Mouse (Mus musculus) forebrain, embryonic 16.5 days (tissue): ENCODE data around the gene Plxnb1. TPM values are rescaled to one million over a fixed set of nuclear protein-coding genes. Genes with fewer than 3 reads are reported as not detected.

Experiments
- ATAC-seq: fragments of 200-750 bp; cut with Nextera tagmentation; 2 replicates; pipeline ENCODE4 v1.8.0; 2017; ENCODE audit warnings: mild to moderate bottlenecking, moderate library complexity
- H3K27ac ChIP-seq: fragments of 300-500 bp; sonication (generic); 2 replicates; pipeline ENCODE4 v1.5.1; 2014; ENCODE audit warnings: low read length, control low read depth
- H3K27me3 ChIP-seq: fragments of 300-500 bp; sonication (generic); replicated peaks from 2 replicates; pipeline ENCODE4 v1.6.1; 2014; ENCODE audit warnings: low read length; ENCODE audit not compliant: control insufficient read depth, insufficient read depth
- H3K36me3 ChIP-seq: fragments of 300-500 bp; sonication (generic); 2 replicates; pipeline ENCODE4 v1.6.1; 2014; ENCODE audit not compliant: control insufficient read depth, insufficient read depth
- H3K4me1 ChIP-seq: fragments of 300-500 bp; sonication (generic); replicated peaks from 2 replicates; pipeline ENCODE4 v1.6.1; 2014; ENCODE audit warnings: low read length; ENCODE audit not compliant: control insufficient read depth, insufficient read depth
- H3K4me2 ChIP-seq: fragments of 300-500 bp; sonication (generic); 2 replicates; pipeline ENCODE4 v1.6.1; 2014; ENCODE audit warnings: mild to moderate bottlenecking, low read length, control low read depth
- H3K4me3 ChIP-seq: fragments of 300-500 bp; sonication (generic); replicated peaks from 2 replicates; pipeline ENCODE4 v1.5.1; 2014; ENCODE audit warnings: mild to moderate bottlenecking, low read length, control low read depth
- H3K9ac ChIP-seq: fragments of 300-500 bp; sonication (generic); replicated peaks from 2 replicates; pipeline ENCODE4 v1.6.1; 2014; ENCODE audit warnings: low read depth, low read length, control low read depth
- H3K9me3 ChIP-seq: fragments of 300-500 bp; sonication (generic); 2 replicates; pipeline ENCODE4 v1.6.1; 2016; ENCODE audit warnings: low read length; ENCODE audit not compliant: control insufficient read depth
- WGBS: fragments of 180-500 bp; shearing (Covaris S2); extraction: QIAGEN DNeasy Blood & Tissue Kit; methylation state at CpG from one replicate; pipeline ENCODE4 v1.1.7; 2014; 5-methylcytosine and 5-hydroxymethylcytosine counted together
- polyA plus RNA-seq: library from polyadenylated mRNA; unstranded; fragments of >200 nt; fragmentation: Nextera tagmentation; extraction: Ambion mirVana; gene quantifications from 2 replicates; pipeline ENCODE4 v1.2.1, GENCODE M21; 2015

Plxnb1 gene
- polyA plus RNA-seq, 1 experiment from 2014 or later, result 22.1 TPM

GRCm38 (mm10) chr9:109097291-109097690 lies 2.1 kb downstream of the Plxnb1 start:
- WGBS, result 4% methylated on average over 6 of the region's 6 CpGs
- Histone ChIP-seq H3K4me3 (peak overlapping the region; percentile 70), H3K4me2 (peak overlapping the region; percentile 95), H3K36me3 (peaks cover 6% of the 10 kb centered on the region), H3K4me1 (peaks cover 46% of the 10 kb centered on the region), H3K27me3 (no peaks in the 10 kb centered on the region), H3K9ac (peak overlapping the region; percentile 93), H3K9me3 (no peaks in the 10 kb centered on the region), H3K27ac (peak overlapping the region; percentile 100)
- ATAC-seq, result no peak

GRCm38 (mm10) chr9:109097831-109098230 lies 2.6 kb downstream of the Plxnb1 start:
- peak overlapping the region; percentile 70 for H3K4me3 ChIP-seq
- ATAC-seq, result peak; percentile 14
- H3K4me1 ChIP-seq, result peaks cover 46% of the 10 kb centered on the region
- no peaks in the 10 kb centered on the region for H3K9me3 ChIP-seq
- peak overlapping the region; percentile 34 for H3K9ac ChIP-seq
- peaks cover 9% of the 10 kb centered on the region for H3K36me3 ChIP-seq
- H3K27me3 ChIP-seq, result no peaks in the 10 kb centered on the region
- H3K4me2 ChIP-seq, result peak overlapping the region; percentile 95
- H3K27ac ChIP-seq, result peak overlapping the region; percentile 100
- WGBS, result 39% methylated on average over 5 of the region's 5 CpGs

GRCm38 (mm10) chr9:109098366-109098765 lies 3.2 kb downstream of the Plxnb1 start:
- no peak for ATAC-seq
- Histone ChIP-seq H3K36me3 (peaks cover 9% of the 10 kb centered on the region), H3K4me2 (peak overlapping the region; percentile 95), H3K27me3 (no peaks in the 10 kb centered on the region), H3K4me1 (peaks cover 44% of the 10 kb centered on the region), H3K27ac (peak overlapping the region; percentile 100), H3K4me3 (peak overlapping the region; percentile 70), H3K9ac (peak overlapping the region; percentile 34), H3K9me3 (no peaks in the 10 kb centered on the region)
- WGBS, result 82% methylated on average over 8 of the region's 8 CpGs

DNA sequence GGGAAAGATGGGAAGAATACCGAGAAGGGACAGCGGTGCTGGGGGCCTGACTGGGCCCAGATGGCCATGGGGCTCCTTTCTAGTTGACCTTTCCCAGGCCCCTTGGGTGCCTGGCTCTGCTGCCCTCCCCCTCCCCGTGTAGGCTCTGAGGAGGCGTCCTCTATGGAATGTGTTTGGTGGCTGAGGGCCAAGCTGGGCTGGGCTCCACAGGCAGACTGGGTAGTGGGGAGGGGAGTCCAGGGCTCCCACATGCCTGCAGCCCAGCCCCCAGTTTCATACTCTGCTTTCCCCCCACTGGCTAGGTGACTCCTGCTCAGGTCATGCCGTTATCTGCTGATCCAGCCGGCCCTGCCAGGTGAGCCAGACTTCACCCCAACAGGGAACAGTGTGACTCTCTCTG lies 3.8 kb downstream of the Plxnb1 start:
- Histone ChIP-seq H3K4me1 (peaks cover 41% of the 10 kb centered on the region), H3K9ac (no peak overlapping the region; the same call in 1 of the 2 replicates), H3K36me3 (peaks cover 9% of the 10 kb centered on the region), H3K4me3 (peak overlapping the region; percentile 70; the same call in 1 of the 2 replicates), H3K9me3 (no peaks in the 10 kb centered on the region), H3K27ac (peak overlapping the region; percentile 100), H3K4me2 (peak overlapping the region; percentile 95), H3K27me3 (no peaks in the 10 kb centered on the region)
- WGBS, result 49% methylated on average over 6 of the region's 6 CpGs
- no peak for ATAC-seq

- Histone ChIP-seq H3K9me3 (no peaks in the 10 kb centered on the region), H3K4me2 (no peak overlapping the region), H3K9ac (no peak overlapping the region), H3K4me1 (peaks cover 36% of the 10 kb centered on the region), H3K4me3 (no peak overlapping the region), H3K27me3 (no peaks in the 10 kb centered on the region), H3K27ac (no peak overlapping the region), H3K36me3 (peaks cover 9% of the 10 kb centered on the region)
- WGBS, result 90% methylated on average over 20 of the region's 20 CpGs
- ATAC-seq, result no peak
These were observed 5.2 kb downstream of the Plxnb1 start for GRCm38 (mm10) chr9:109100307-109100928.

DNA sequence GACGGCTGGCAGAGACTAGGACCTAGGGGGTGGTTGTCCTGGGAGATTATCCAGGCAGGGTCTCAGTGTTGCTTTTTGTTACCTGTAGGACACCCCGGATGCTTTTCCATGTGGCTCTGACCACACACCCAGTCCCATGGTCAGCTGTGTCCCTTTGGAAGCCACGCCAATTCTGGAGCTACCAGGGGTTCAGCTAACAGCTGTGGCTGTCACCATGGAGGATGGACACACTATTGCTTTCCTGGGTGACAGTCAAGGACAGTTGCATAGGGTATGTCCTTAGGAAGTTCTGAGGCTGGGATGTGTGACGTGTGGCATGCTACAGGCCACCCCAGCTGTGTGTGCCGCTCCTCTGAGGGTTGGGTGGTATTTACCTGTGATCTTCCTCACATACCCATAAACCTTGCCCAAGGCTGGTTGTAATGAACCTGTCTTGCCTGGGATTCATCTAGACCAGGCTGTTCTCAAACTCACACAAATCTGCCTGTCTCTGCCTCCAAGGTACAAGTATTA lies 6.8 kb downstream of the Plxnb1 start:
- no peaks in the 10 kb centered on the region for H3K27me3 ChIP-seq
- H3K4me3 ChIP-seq, result no peak overlapping the region
- H3K9ac ChIP-seq, result no peak overlapping the region
- H3K9me3 ChIP-seq, result no peaks in the 10 kb centered on the region
- H3K4me2 ChIP-seq, result no peak overlapping the region
- H3K36me3 ChIP-seq, result peaks cover 20% of the 10 kb centered on the region
- ATAC-seq, result no peak
- WGBS, result 95% methylated on average over 5 of the region's 5 CpGs
- peaks cover 30% of the 10 kb centered on the region for H3K4me1 ChIP-seq
- no peak overlapping the region for H3K27ac ChIP-seq

DNA sequence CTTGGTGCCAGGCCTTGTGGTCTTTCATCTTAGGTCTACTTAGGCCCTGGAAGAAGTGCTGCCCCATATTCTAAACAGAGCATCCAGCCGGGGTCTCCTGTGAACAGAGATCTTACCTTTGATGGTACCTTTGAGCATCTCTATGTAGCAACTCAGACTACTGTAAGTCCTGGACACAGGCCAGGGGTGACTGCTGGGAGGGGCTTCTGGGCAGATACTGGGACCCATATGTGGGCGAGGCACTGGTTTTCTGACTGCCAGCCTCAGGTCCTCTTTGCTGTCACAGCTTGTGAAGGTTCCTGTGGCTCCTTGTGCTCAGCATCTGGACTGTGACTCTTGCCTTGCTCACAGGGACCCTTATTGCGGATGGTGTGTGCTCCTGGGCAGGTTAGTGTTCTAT lies 7.4 kb downstream of the Plxnb1 start:
- Histone ChIP-seq H3K36me3 (peaks cover 20% of the 10 kb centered on the region), H3K27me3 (no peaks in the 10 kb centered on the region), H3K4me3 (no peak overlapping the region), H3K27ac (no peak overlapping the region), H3K9ac (no peak overlapping the region), H3K4me2 (no peak overlapping the region), H3K9me3 (no peaks in the 10 kb centered on the region), H3K4me1 (peaks cover 24% of the 10 kb centered on the region)
- 95% methylated on average over 3 of the region's 3 CpGs for WGBS
- ATAC-seq, result no peak

DNA sequence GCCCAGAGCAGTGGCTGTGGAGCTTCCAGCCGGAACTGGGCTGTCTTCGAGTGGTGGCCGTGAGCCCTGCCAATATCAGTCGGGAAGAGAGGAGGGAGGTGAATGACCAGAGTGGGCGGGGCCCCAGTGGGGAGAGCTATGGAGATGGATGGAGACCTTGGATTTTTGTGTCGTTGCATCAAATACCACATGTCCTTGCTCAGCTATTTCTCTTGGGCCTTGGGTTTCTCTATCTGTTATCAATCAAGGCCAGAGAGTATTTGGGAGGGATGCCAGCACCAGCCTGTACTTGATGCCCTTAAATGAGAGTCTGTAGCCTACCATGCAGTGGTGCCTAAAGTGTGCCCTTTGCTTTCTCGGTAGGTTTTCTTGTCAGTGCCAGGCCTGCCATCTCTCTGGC lies 8.1 kb downstream of the Plxnb1 start:
- Histone ChIP-seq H3K27ac (no peak overlapping the region), H3K9ac (no peak overlapping the region), H3K36me3 (peaks cover 21% of the 10 kb centered on the region), H3K9me3 (no peaks in the 10 kb centered on the region), H3K4me1 (peaks cover 17% of the 10 kb centered on the region), H3K4me2 (no peak overlapping the region), H3K27me3 (no peaks in the 10 kb centered on the region), H3K4me3 (no peak overlapping the region)
- ATAC-seq, result no peak
- WGBS, result 78% methylated on average over 7 of the region's 7 CpGs

- no peak overlapping the region for H3K27ac ChIP-seq
- 91% methylated on average over 9 of the region's 9 CpGs for WGBS
- ATAC-seq, result no peak
- H3K36me3 ChIP-seq, result peaks cover 29% of the 10 kb centered on the region
- H3K9me3 ChIP-seq, result no peaks in the 10 kb centered on the region
- no peak overlapping the region for H3K4me2 ChIP-seq
- no peak overlapping the region for H3K4me3 ChIP-seq
- peaks cover 9% of the 10 kb centered on the region for H3K4me1 ChIP-seq
- no peak overlapping the region for H3K9ac ChIP-seq
- H3K27me3 ChIP-seq, result no peaks in the 10 kb centered on the region
These were observed 8.9 kb downstream of the Plxnb1 start for GRCm38 (mm10) chr9:109104083-109104482.
